Mouse (Mus musculus) CH12.LX (cell line): ENCODE measurements around the gene Map7d1. TPM values are rescaled to one million over a fixed set of nuclear protein-coding genes. Genes with fewer than 3 reads are reported as not detected.

Experiments
- DNase-seq: peaks from one replicate; pipeline ENCODE4 v3.0.0-alpha.2; 2013; ENCODE audit errors: extremely low read depth
- H3K27ac ChIP-seq: 2 replicates; pipeline ENCODE4 v1.5.1; 2012; ENCODE audit warnings: low read depth, mild to moderate bottlenecking, control low read depth, moderate library complexity; ENCODE audit not compliant: insufficient read depth
- H3K27me3 ChIP-seq: replicated peaks from 2 replicates; pipeline ENCODE3; 2012; ENCODE audit warnings: inconsistent platforms
- H3K36me3 ChIP-seq, 2 experiments: replicated peaks in 1 of 2; 2 replicates each; pipeline versions ENCODE3 to v1.6.1; 2012; ENCODE audit warnings: inconsistent platforms in 1 of 2, low read length in 1 of 2, mild to moderate bottlenecking in 1 of 2, mixed read lengths in 1 of 2, moderate library complexity in 1 of 2; ENCODE audit not compliant: control insufficient read depth in 1 of 2, insufficient read depth in 1 of 2
- H3K4me1 ChIP-seq, 2 experiments: 2 replicates each; pipeline ENCODE4 v1.6.1; 2012; ENCODE audit warnings: inconsistent platforms in 1 of 2, moderate library complexity in 1 of 2; ENCODE audit not compliant: insufficient read depth in 2 of 2, control insufficient read depth in 1 of 2
- H3K4me2 ChIP-seq: 2 replicates; pipeline ENCODE4 v1.6.1; 2012; ENCODE audit warnings: low read depth, mild to moderate bottlenecking, control low read depth; ENCODE audit not compliant: poor library complexity, insufficient read depth, severe bottlenecking
- H3K4me3 ChIP-seq, 3 experiments: fragments of 150-350 bp in 1 of 3; sonication (generic) in 1 of 3; replicated peaks in 1 of 3; 2 replicates each; pipeline versions ENCODE3 to v1.5.1; 2011 to 2012; ENCODE audit warnings: low read depth in 2 of 3, low read length in 2 of 3, mild to moderate bottlenecking in 2 of 3, moderate library complexity in 2 of 3, control low read depth in 1 of 3, improper control_type of control experiment in 1 of 3, inconsistent platforms in 1 of 3, mixed read lengths in 1 of 3; ENCODE audit not compliant: poor library complexity in 1 of 3
- H3K79me2 ChIP-seq: replicated peaks from 2 replicates; pipeline ENCODE4 v1.6.1; 2012; ENCODE audit warnings: mild to moderate bottlenecking, moderate library complexity; ENCODE audit not compliant: control insufficient read depth, poor library complexity, insufficient read depth, severe bottlenecking; ENCODE audit errors: extremely low read depth
- H3K9ac ChIP-seq: 2 replicates; pipeline ENCODE4 v1.6.1; 2012; ENCODE audit warnings: low read depth, mild to moderate bottlenecking, control low read depth, moderate library complexity; ENCODE audit not compliant: insufficient read depth
- H3K9me3 ChIP-seq: replicated peaks from 2 replicates; pipeline ENCODE3; 2012; ENCODE audit warnings: low read length, inconsistent platforms, mixed read lengths
- BHLHE40 ChIP-seq: IDR thresholded peaks from 2 replicates; pipeline ENCODE4 v1.6.1; 2011; ENCODE audit warnings: mild to moderate bottlenecking, low read depth, low read length, improper control_type of control experiment
- ELF1 ChIP-seq: IDR thresholded peaks from 2 replicates; pipeline ENCODE4 v1.6.1; 2014; ENCODE audit warnings: low read depth, mild to moderate bottlenecking, inconsistent platforms, low read length, improper control_type of control experiment
- EP300 ChIP-seq: IDR thresholded peaks from 2 replicates; pipeline ENCODE4 v1.6.1; 2011; ENCODE audit warnings: low read length, improper control_type of control experiment
- HCFC1 ChIP-seq: IDR thresholded peaks from 2 replicates; pipeline ENCODE4 v1.6.1; 2012; ENCODE audit warnings: low read depth, mild to moderate bottlenecking, inconsistent platforms, low read length, improper control_type of control experiment
- IRF4 ChIP-seq: IDR thresholded peaks from 2 replicates; pipeline ENCODE4 v1.6.1; 2014; ENCODE audit warnings: low read depth, mild to moderate bottlenecking, inconsistent platforms, low read length, improper control_type of control experiment
- JUN ChIP-seq: IDR thresholded peaks from 2 replicates; pipeline ENCODE4 v1.6.1; 2011; ENCODE audit warnings: low read depth, mild to moderate bottlenecking, low read length, improper control_type of control experiment, moderate library complexity; ENCODE audit not compliant: insufficient read depth
- MYC ChIP-seq: IDR thresholded peaks from 2 replicates; pipeline ENCODE4 v1.6.1; 2011; ENCODE audit warnings: low read depth, mild to moderate bottlenecking, improper control_type of control experiment, low read length
- NELFE ChIP-seq: IDR thresholded peaks from 2 replicates; pipeline ENCODE4 v1.6.1; 2011; ENCODE audit warnings: low read depth, low read length, improper control_type of control experiment
- POLR2AphosphoS2 ChIP-seq: IDR thresholded peaks from 2 replicates; pipeline ENCODE4 v1.6.1; 2011; ENCODE audit warnings: low read depth, low read length, improper control_type of control experiment
- TBP ChIP-seq: conservative IDR thresholded peaks from 2 replicates; pipeline ENCODE4 v1.6.1; 2011; ENCODE audit warnings: low read depth, low read length, improper control_type of control experiment
- USF1 ChIP-seq: IDR thresholded peaks from 2 replicates; pipeline ENCODE4 v1.6.1; 2014; ENCODE audit warnings: low read depth, mild to moderate bottlenecking, inconsistent platforms, low read length, improper control_type of control experiment
- USF2 ChIP-seq: conservative IDR thresholded peaks from 2 replicates; pipeline ENCODE4 v1.6.1; 2011; ENCODE audit warnings: low read depth, low read length, improper control_type of control experiment
- ZC3H11A ChIP-seq: IDR thresholded peaks from 2 replicates; pipeline ENCODE4 v1.6.1; 2012; ENCODE audit warnings: low read depth, mild to moderate bottlenecking, inconsistent platforms, low read length, improper control_type of control experiment
- ZNF384 ChIP-seq: IDR thresholded peaks from 2 replicates; pipeline ENCODE4 v1.6.1; 2012; ENCODE audit warnings: low read depth, low read length, improper control_type of control experiment, inconsistent platforms
- dilution Hi-C: fragments of 300-500 bp; cut with MboI; formaldehyde crosslinking; loops from 2 replicates; pipeline ENCODE4 v1.14.3; 2020; ENCODE audit warnings: low sequenced_read_pairs; ENCODE audit not compliant: extremely low pct_unique_long_range_greater_than_20kb, extremely low pct_ligation_motif_present
- in situ Hi-C: fragments of 300-500 bp; cut with MboI; formaldehyde crosslinking; loops from 3 replicates; pipeline ENCODE4 v1.14.3; 2019; ENCODE audit warnings: low sequenced_read_pairs, low pct_ligation_motif_present, low pct_unique_long_range_greater_than_20kb, mixed read lengths
- polyA plus RNA-seq: library from polyadenylated mRNA; unstranded; fragments of >175 nt; gene quantifications from 2 replicates; pipeline ENCODE4 v1.2.1, GENCODE M21; 2012; ENCODE audit warnings: low read depth; ENCODE audit not compliant: insufficient read length
- total RNA-seq, 2 experiments: library from RNA; depleted of rRNA; stranded (reverse); fragments of 300-350 nt in 1 of 2; fragments of >200 nt in 1 of 2; gene quantifications; 2 replicates each; pipeline ENCODE4 v1.2.3; 2012 to 2014

The Map7d1 gene
- total and polyA plus RNA-seq, 3 experiments = 12.5 to 62.2 (median 17.9) TPM

DNA sequence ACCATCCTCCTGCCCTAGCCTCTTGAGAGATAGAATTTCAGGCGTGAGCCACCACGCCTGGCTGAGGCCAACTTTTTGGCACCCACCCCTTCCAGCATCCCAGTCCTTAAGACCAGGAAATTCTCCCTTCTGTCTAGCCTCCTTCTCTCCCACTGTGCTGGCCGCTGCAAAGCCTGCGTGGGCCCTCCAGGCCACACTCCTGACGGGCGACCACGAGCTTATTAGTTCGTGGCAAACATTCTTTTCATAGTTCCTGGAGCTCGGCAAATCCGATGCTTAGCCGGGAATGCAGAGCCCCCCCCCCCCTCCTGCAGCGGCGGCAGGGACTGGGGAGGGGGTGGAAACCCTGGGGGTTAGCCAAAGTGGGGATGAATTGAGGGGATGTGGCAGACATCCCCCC is 35.1 kb upstream of the Map7d1 start:
- Histone ChIP-seq H3K36me3 (no peaks in the 10 kb centered on the region), H3K9ac (no peak overlapping the region), H3K4me3 (no peak overlapping the region), H3K4me2 (no peak overlapping the region), H3K27me3 (peaks cover 16% of the 10 kb centered on the region), H3K4me1 (peaks cover 0 to 13% of the 10 kb centered on the region in 2 experiments; a peak in 2 of 4 replicates), H3K27ac (no peak overlapping the region), H3K79me2 (no peaks in the 10 kb centered on the region)
- dilution Hi-C loops = no loop called here
- TF ChIP-seq ZNF384 (no peak), HCFC1 (no peak), POLR2AphosphoS2 (no peak), EP300 (no peak), JUN (no peak), USF2 (no peak), USF1 (no peak), TBP (no peak), MYC (no peak), ZC3H11A (no peak), NELFE (no peak), BHLHE40 (no peak)
- TF ChIP-seq, all 38 proteins: peak for 0
- in situ Hi-C loops = no loop called here
- H3K9me3 ChIP-seq = no peaks in the 10 kb centered on the region
- DNase-seq = no peak

DNA sequence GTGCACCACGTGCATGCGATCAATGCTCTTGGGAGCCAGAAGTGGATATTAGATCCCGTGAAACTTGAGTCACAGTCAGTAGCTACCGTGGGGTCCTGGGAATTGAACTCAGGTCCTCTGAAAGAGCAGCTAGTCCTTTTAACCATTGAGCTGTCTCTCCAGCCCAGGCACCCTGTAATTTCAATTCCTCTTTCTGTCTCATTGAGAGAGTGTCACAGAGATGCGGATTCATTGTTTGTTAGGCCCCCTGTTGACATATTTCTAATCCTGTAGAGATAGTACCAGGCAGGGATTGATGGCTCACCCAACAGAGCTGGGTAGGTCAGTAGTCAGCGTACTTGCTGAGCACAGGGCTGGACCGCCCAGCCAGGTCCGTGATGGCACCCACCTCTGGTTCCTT is 34.2 kb upstream of the Map7d1 start:
- Histone ChIP-seq H3K27ac (no peak overlapping the region), H3K4me1 (peaks cover 0 to 12% of the 10 kb centered on the region in 2 experiments; a peak in 2 of 4 replicates), H3K36me3 (no peaks in the 10 kb centered on the region), H3K27me3 (peaks cover 22% of the 10 kb centered on the region), H3K4me2 (no peak overlapping the region), H3K9ac (no peak overlapping the region), H3K4me3 (no peak overlapping the region), H3K9me3 (no peaks in the 10 kb centered on the region), H3K79me2 (no peaks in the 10 kb centered on the region)
- dilution Hi-C loops = no loop called here
- peak; percentile 23 for DNase-seq
- in situ Hi-C loops = no loop called here
- no peak for TF ChIP-seq ELF1
- peak; percentile 56; the same call in 1 of the 2 replicates for TF ChIP-seq IRF4
